Mouse (Mus musculus) thymus, adult 2 months (tissue): Measurements from ENCODE around the gene Spo11. TPM values are rescaled to one million over a fixed set of nuclear protein-coding genes. Genes with fewer than 3 reads are reported as not detected.

ENCODE experiments used
- DNase-seq: peaks from one replicate; pipeline ENCODE4 v3.0.0; 2021
- H3K27ac ChIP-seq: fragments of 200-500 bp; 2 replicates; pipeline ENCODE4 v1.5.1; 2012; ENCODE audit warnings: low read length, control low read depth; ENCODE audit not compliant: control insufficient read depth, insufficient read depth
- H3K27me3 ChIP-seq: fragments of 200-500 bp; 2 replicates; pipeline ENCODE4 v1.6.1; 2012; ENCODE audit warnings: mild to moderate bottlenecking, low read length, moderate library complexity, mixed read lengths; ENCODE audit not compliant: control insufficient read depth, insufficient read depth
- H3K36me3 ChIP-seq: fragments of 200-500 bp; 2 replicates; pipeline ENCODE4 v1.6.1; 2012; ENCODE audit warnings: mild to moderate bottlenecking, low read length, moderate library complexity; ENCODE audit not compliant: control insufficient read depth, insufficient read depth
- H3K4me1 ChIP-seq: fragments of 200-500 bp; replicated peaks from 2 replicates; pipeline ENCODE4 v1.6.1; 2012; ENCODE audit warnings: low read length; ENCODE audit not compliant: control insufficient read depth, insufficient read depth
- H3K4me3 ChIP-seq: fragments of 200-500 bp; 2 replicates; pipeline ENCODE4 v1.5.1; 2012; ENCODE audit warnings: mild to moderate bottlenecking, low read length, control low read depth, moderate library complexity; ENCODE audit not compliant: control insufficient read depth, insufficient read depth
- CTCF ChIP-seq: fragments of 200-500 bp; IDR thresholded peaks from 2 replicates; pipeline ENCODE4 v1.5.1; 2012; ENCODE audit warnings: mild to moderate bottlenecking, control low read depth, low read length, moderate library complexity, borderline replicate concordance; ENCODE audit not compliant: control insufficient read depth, poor library complexity, insufficient read depth; ENCODE audit errors: extremely low read depth
- POLR2A ChIP-seq: fragments of 200-500 bp; IDR thresholded peaks from 2 replicates; pipeline ENCODE4 v1.6.1; 2012; ENCODE audit warnings: mild to moderate bottlenecking, low read length, control low read depth, moderate library complexity; ENCODE audit not compliant: control insufficient read depth, poor library complexity, insufficient read depth; ENCODE audit errors: extremely low read depth
- WGBS: fragments of 180-500 bp; shearing (Covaris S2); methylation state at CpG from one replicate; pipeline ENCODE4 v1.1.7; 2018; 5-methylcytosine and 5-hydroxymethylcytosine counted together
- polyA plus RNA-seq: library from polyadenylated mRNA; depleted of rRNA; stranded (reverse); fragments of >200 nt; gene quantifications from 2 replicates; pipeline ENCODE4 v1.2.3, GENCODE M21; 2012

The Spo11 gene
- polyA plus RNA-seq, 1 experiment = 126 TPM

- TF ChIP-seq CTCF (no peak), POLR2A (no peak)
- no peaks in the 10 kb centered on the region for H3K27me3 ChIP-seq
- H3K36me3 ChIP-seq = peaks cover 12% of the 10 kb centered on the region
- no peak overlapping the region for H3K27ac ChIP-seq
- peak; percentile 9 for DNase-seq
- WGBS = 29% methylated on average over 8 of the region's 8 CpGs
- H3K4me1 ChIP-seq = peaks cover 37% of the 10 kb centered on the region
- H3K4me3 ChIP-seq = no peak overlapping the region
These were observed 41.1 kb downstream of the Spo11 start for GRCm38 (mm10) chr2:173018618-173019017.

DNA sequence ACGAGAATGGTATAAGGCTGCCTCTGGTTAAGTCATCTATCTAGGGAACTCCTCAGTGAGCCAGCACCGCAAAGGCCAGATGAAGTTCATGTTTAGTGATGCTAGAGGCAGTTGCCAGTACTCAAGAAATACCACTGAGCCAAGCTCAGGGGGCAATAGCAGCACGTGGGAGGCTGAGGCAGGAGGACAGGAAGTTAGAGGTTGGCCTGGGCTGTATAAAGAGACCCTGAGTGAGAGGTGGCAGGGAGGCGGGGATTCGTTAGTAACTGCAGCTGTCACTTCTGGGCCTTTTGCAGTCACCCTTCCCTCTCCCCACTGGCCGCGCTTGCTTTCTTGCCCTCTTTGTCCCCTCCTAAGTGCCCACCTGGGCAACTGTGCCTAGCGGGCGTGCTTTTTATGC, 41.8 kb downstream of the Spo11 start:
- WGBS = 5% methylated on average over 9 of the region's 9 CpGs

DNA sequence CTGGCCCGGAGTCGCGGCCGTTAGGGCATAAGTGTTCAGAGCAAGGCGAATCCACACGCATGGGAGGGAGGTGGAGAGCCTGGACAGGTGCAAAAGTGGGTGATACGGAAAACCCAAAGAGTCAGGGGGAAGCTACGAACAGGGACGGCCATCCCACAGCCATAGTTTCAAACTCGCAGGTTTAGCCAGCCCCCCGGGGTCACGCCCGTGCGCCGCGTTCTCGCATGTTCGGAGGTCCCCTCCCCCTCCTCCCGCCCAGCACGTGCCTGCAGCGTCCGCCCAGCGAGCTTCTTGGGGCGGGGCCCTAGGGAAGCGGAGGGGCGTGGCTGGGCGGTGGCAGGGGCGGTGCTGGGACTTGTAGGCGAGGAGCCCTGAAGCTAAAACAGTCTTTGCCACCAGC, 42.3 kb downstream of the Spo11 start:
- under 1% methylated on average over 29 of the region's 29 CpGs for WGBS
- peaks cover 9% of the 10 kb centered on the region; the same call in 1 of the 2 replicates for H3K36me3 ChIP-seq
- H3K27ac ChIP-seq = peak overlapping the region; percentile 13; the same call in 1 of the 2 replicates
- H3K4me1 ChIP-seq = peaks cover 49% of the 10 kb centered on the region
- H3K4me3 ChIP-seq = peak overlapping the region; percentile 38
- no peak for TF ChIP-seq CTCF
- no peak for TF ChIP-seq POLR2A
- peak; percentile 97 for DNase-seq
- no peaks in the 10 kb centered on the region for H3K27me3 ChIP-seq

More for the DNA sequence above, 41.8 kb downstream of the Spo11 start:
- Histone ChIP-seq H3K4me3 (peak overlapping the region; percentile 38), H3K36me3 (peaks cover 9% of the 10 kb centered on the region; the same call in 1 of the 2 replicates), H3K27ac (peak overlapping the region; percentile 13; the same call in 1 of the 2 replicates), H3K4me1 (peaks cover 44% of the 10 kb centered on the region), H3K27me3 (no peaks in the 10 kb centered on the region)
- peak; percentile 54 for DNase-seq
- TF ChIP-seq POLR2A (no peak), CTCF (no peak)

DNA sequence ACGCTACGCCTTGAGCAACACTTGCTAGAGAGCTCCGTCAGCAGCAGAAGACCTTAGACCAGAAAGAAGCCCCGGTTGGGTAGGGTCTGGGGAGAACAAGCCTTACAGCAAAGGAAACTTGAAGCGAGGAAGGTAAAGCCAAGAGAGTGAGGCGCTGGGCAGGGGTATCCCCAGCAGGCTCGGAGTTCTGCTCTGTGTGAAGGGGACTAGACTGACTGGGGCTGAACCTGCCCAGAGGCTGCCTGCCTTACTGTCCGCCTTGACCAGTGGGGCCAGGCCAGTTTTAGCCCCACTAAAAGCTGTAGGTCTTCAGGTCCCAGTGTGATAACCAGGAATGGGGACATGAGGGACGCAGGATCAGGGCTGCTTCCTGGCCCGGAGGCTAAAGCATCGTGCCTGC, 42.9 kb downstream of the Spo11 start, which contains the start of gene Rbm38:
TSS of gene Rbm38 (plus strand) at position 69 of the 400 bp plus-strand sequence.
- peaks cover 14% of the 10 kb centered on the region; the same call in 1 of the 2 replicates for H3K36me3 ChIP-seq
- H3K27me3 ChIP-seq = no peaks in the 10 kb centered on the region
- no peak for DNase-seq
- TF ChIP-seq POLR2A (no peak), CTCF (no peak)
- 72% methylated on average over 11 of the region's 11 CpGs for WGBS
- peaks cover 55% of the 10 kb centered on the region for H3K4me1 ChIP-seq
- H3K4me3 ChIP-seq = peak within 1 kb of the TSS; percentile 38
- peak within 1 kb of the TSS; percentile 13; the same call in 1 of the 2 replicates for H3K27ac ChIP-seq

GRCm38 (mm10) chr2:173021633-173022055, 44.1 kb downstream of the Spo11 start:
- Histone ChIP-seq H3K4me3 (peak overlapping the region; percentile 72), H3K27me3 (no peaks in the 10 kb centered on the region), H3K4me1 (peaks cover 67% of the 10 kb centered on the region), H3K36me3 (peaks cover 20% of the 10 kb centered on the region; the same call in 1 of the 2 replicates), H3K27ac (no peak overlapping the region)
- peak; percentile 96 for DNase-seq
- WGBS = under 1% methylated on average over 54 of the region's 54 CpGs
- TF ChIP-seq CTCF (no peak), POLR2A (peak; percentile 97)

- Histone ChIP-seq H3K4me3 (peak overlapping the region; percentile 72), H3K36me3 (peaks cover 22% of the 10 kb centered on the region), H3K4me1 (peaks cover 73% of the 10 kb centered on the region), H3K27ac (peak overlapping the region; percentile 64), H3K27me3 (no peaks in the 10 kb centered on the region)
- peak; percentile 66 for DNase-seq
- WGBS = under 1% methylated on average over 49 of the region's 51 CpGs
- TF ChIP-seq POLR2A = no peak
- no peak for TF ChIP-seq CTCF
These were observed 44.7 kb downstream of the Spo11 start for GRCm38 (mm10) chr2:173022056-173022681.
